Mouse (Mus musculus) heart, postnatal 0 days (tissue): ENCODE results near the gene Plekhf1.

Experiments
- CTCF ChIP-seq: IDR thresholded peaks from 2 replicates; pipeline ENCODE4 v1.5.1; 2016; ENCODE audit warnings: antibody characterized with exemption, control low read depth, low read depth
- EP300 ChIP-seq: IDR thresholded peaks from 2 replicates; pipeline ENCODE4 v1.6.1; 2016; ENCODE audit warnings: antibody characterized with exemption, low read depth

DNA sequence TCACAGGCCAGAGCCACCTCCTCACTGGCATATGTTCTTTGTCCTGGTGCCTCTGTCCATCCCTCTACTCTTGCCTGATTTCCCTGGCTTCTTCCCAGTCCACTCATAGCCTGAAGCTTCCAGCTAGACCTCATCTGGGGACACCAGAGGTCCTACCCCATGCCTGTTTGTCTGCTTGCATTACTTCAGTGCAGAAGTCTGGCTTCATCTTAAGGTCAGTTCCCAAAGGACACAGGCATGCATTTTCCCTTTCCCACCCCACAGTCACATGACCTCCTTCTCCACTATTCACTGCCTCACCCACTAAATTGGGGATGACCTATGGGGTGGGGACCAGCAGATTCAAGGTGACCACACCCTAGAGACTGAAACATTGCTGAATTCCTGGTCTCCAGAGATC lies 25.6 kb upstream of the Plekhf1 start:
- TF ChIP-seq CTCF, result no peak
- no peak for TF ChIP-seq EP300
